Mouse (Mus musculus) c-Kit-positive CD71-positive TER-119-positive erythroid progenitor cells, embryonic 14.5 days (primary cell): ENCODE data around the gene Pycard.
A peak's percentile ranks its signal among the peaks of the same experiment; 100 is the strongest.
"Not testable (repeated sequence)": the region's sequence is repeated elsewhere in the genome, so short reads cannot be mapped to it uniquely, and the experiment has no call there.

ENCODE experiments used
- DNase-seq: peaks from one replicate; pipeline ENCODE4 v3.0.0-alpha.2; 2013; ENCODE audit warnings: low spot score

Gene Pycard

GRCm38 (mm10) chr7:128003098-128003497 is 9.4 kb upstream of the Pycard start:
- DNase-seq, result no peak

GRCm38 (mm10) chr7:128000068-128000950 is 6.6 kb upstream of the Pycard start:
- DNase-seq, result no peak

DNA sequence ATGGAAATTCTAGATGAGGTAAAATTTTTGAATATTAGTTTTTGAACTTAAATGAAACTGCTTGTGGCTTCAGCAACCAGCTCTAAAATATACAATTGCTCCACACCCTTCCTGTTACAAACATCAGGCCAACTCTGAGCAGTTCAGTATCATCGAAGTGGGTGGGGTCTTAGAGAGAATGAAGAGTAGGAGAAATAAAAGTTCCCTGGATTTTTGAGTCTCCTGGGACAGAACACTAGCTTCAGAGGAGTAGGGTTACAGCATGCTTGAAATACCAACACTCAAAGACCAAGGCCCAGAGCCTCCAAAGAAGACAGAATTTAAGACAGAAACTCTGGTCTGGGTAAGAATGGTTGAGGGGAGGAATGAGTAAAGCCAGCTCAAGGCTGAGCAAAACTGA is 5.8 kb upstream of the Pycard start:
- DNase-seq, result no peak

GRCm38 (mm10) chr7:127992488-127993340 is 953 bp downstream of the Pycard start:
- peak; percentile 14 for DNase-seq

GRCm38 (mm10) chr7:127991643-127992487 is 1.8 kb downstream of the Pycard start:
- peak; percentile 75 for DNase-seq

DNA sequence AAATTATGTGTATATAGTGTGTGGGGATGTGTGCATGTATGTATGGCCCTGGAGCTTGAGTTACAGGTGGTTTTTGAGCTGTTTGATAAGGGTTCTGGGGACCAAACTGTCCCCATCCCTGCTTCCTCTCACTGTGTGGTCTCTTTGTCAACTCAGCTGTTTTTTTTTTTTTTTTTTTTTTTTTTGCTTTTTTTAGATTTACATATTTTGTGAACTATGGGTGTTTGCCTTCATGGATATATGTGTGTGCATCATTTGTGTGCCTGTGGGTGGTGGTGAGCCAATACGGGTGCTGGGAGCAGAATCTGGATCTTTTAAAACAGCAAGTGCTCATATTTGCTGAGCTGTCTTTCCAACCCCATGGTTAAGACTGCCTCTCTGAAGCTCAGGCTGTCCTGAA is 4.8 kb downstream of the Pycard start:
- no peak for DNase-seq

DNA sequence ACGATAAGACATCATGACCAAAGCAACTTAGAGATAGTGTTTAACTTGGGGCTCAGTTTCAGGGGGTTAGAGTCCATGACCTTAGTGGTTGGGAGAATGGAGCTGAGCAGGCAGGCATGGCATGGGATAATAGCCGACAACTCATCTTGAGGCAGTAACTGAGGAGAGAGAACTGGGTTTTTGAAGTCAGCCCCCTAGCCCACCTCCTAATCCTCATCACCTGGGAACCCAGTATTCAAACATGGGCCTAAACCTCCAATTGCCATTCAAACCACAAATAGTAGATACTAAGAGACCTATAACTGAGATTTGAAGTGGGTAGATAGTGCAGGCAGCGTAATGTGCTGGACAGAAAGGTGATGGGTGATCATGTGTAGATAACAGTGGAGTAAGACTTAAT is 13.1 kb downstream of the Pycard start:
- DNase-seq, result no peak

GRCm38 (mm10) chr7:127978856-127979255 is 14.8 kb downstream of the Pycard start:
- DNase-seq, result no peak

DNA sequence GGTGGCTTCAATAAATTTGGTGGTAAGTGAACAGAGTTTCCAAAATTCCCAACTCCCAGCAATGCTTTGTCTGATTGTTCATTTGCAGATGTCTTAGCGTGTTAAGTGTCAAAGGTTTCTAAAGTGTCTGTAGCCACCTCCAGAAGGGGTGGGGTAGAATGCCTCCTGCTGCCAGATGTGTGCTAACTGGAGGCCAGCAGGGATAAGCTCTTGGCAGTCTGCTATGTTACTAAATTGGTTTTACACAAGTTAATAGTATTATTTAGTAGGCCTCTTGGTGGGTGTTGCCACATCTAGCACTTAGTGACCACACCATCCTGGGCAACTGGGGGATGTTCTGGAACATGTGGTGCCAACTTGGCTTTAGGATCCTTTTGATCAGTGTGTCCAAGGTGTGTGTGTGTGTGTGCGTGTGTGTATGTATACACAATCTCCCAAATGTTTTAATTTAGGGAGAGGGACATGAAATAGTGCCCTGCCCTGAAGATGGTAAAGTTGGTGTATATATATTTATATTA is 19.2 kb downstream of the Pycard start:
- no peak for DNase-seq

GRCm38 (mm10) chr7:127967922-127968828 is 25.5 kb downstream of the Pycard start:
- DNase-seq, result peak; percentile 60

DNA sequence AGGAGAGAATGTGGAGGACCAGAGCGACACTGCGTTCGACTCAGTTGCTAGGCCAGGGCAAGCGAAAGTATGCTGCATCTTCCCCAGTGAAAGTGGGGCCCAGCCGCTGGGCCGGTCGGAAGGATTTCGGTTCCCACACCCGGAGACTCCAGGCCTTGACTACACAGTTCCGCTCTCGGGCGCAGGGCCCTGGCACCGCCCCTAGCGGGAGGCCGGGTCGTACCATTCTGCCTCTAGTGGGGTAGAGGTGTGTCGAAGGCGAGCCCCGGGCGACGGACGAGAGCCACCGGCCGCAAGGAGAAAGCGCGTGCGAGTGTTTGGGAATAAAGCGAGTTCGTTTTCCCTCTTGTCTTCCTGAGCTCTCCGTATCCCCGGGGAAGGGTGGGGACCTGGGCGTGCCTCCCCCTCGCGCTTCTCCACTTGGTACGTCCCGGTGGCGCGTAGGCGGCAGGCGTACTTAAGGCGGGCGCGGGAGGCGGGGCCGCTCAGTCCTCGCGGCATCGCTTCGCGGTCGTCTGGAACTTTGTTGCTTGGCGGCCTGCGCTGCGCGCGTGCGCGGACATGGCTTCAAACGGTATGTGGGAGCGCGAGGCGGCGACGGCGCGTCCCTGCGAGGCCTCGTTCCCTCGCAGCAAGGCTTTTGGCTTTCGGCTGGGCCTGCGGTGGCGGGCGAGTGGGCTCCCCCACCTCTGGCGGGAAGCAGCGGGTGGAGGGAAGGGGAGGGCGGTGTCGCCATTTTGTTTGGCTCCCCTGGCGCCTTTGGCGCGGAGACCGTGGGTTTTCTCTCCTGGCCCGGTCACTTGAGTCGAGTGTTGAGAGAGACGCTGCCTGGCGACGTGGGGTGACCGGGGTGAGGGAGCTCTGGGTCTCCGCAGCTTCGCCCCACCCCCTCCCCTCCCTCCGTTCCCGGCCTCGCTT is 26.4 kb downstream of the Pycard start, which contains the start of gene Fus:
Fus (plus strand) TSS at position 454 of the 918 bp plus-strand sequence.
- DNase-seq, result peak; percentile 92

- DNase-seq, result peak; percentile 18
Measured at GRCm38 (mm10) chr7:127966371-127966918, 27.2 kb downstream of the Pycard start.

GRCm38 (mm10) chr7:127959364-127959763 is 34.3 kb downstream of the Pycard start:
- no peak for DNase-seq

DNA sequence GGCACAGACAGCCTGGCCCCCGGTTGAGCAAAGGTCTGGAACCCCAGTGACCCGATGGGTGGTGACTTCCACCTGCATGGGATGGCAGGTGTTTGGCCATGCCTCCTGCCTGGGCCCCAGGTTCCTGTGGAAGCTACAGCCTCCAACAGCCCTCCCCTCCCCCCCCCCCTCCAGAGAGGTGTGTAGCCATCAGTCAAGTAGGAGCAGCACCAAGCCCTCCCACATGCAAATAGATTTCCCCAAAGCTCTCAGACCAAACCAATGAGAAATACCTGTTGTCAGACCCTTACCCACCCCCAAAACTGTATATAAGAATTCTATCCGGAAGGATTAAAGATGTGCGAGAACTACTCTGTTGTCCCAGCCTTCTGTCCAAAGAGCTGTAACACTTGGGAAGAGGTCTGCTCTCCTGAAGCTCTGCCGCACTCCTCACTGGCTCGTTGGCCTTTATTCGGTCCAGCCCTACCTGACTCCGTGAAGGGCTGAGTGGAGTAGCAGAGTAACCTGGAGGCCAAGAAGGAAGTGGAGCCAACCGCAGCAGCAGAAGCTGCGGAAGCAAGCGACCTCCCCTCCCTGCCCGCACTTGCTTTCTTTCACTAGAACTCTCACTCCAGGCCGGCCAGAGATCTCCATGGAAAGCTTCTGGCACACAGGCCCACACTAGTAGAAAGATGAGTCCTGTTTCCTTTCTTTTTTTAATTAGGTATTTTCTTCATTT is 40.6 kb downstream of the Pycard start:
- no peak for DNase-seq

GRCm38 (mm10) chr7:127946470-127947023 is 47.1 kb downstream of the Pycard start, which contains the start of gene Prss36:
TSS of gene Prss36 (minus strand) at chr7:127946725.
- no peak for DNase-seq

GRCm38 (mm10) chr7:127944614-127945013 is 49.1 kb downstream of the Pycard start:
- no peak for DNase-seq

DNA sequence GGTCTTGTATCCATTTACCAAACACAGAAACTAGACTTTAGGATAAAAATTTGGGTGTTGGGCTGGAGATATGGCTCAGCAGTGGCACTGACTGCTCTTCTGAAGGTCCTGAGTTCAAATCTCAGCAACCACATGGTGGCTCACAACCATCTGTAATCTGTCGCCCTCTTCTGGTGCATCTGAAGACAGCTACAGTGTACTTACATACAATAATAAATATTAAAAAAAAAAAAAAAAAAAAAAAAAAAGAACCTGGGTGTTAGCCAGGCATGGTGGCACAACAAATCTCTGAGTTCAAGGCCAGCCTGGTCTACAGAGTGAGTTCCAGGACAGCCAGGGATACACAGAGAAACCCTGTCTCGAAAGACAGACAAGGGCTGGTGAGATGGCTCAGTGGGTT is 51.6 kb downstream of the Pycard start:
- DNase-seq, result not testable (repeated sequence)
